Mouse (Mus musculus) MEL (cell line): ENCODE data around the gene Zswim4. TPM values are rescaled to one million over a fixed set of nuclear protein-coding genes. Genes with fewer than 3 reads are reported as not detected.

Experiments
- DNase-seq: peaks from one replicate; pipeline ENCODE4 v3.0.0; 2011; ENCODE audit warnings: low read depth, low spot score
- H3K27ac ChIP-seq: 2 replicates; pipeline ENCODE4 v1.5.1; 2012; ENCODE audit warnings: low read depth, mild to moderate bottlenecking, control low read depth, low read length, moderate library complexity; ENCODE audit not compliant: control insufficient read depth
- H3K27me3 ChIP-seq, 2 experiments: fragments of 150-350 bp in 1 of 2; sonication (generic) in 1 of 2; 2 replicates each; pipeline ENCODE4 v1.6.1; 2012; ENCODE audit warnings: low read length in 2 of 2, mild to moderate bottlenecking in 2 of 2, improper control_type of control experiment in 1 of 2, moderate library complexity in 1 of 2; ENCODE audit not compliant: insufficient read depth in 2 of 2, control insufficient read depth in 1 of 2
- H3K36me3 ChIP-seq, 2 experiments: 2 replicates each; pipeline ENCODE4 v1.6.1; 2012 to 2014; ENCODE audit warnings: low read length in 2 of 2, improper control_type of control experiment in 1 of 2, inconsistent platforms in 1 of 2, mild to moderate bottlenecking in 1 of 2; ENCODE audit not compliant: insufficient read depth in 2 of 2, control insufficient read depth in 1 of 2
- H3K4me1 ChIP-seq, 2 experiments: fragments of 150-350 bp in 1 of 2; sonication (generic) in 1 of 2; 2 replicates each; pipeline ENCODE4 v1.6.1; 2012; ENCODE audit warnings: low read length in 2 of 2, improper control_type of control experiment in 1 of 2, mild to moderate bottlenecking in 1 of 2; ENCODE audit not compliant: insufficient read depth in 2 of 2, control insufficient read depth in 1 of 2
- H3K4me3 ChIP-seq, 2 experiments: fragments of 150-350 bp in 1 of 2; sonication (generic) in 1 of 2; 2 replicates each; pipeline ENCODE4 v1.5.1; 2012; ENCODE audit warnings: low read depth in 2 of 2, low read length in 2 of 2, mild to moderate bottlenecking in 2 of 2, moderate library complexity in 2 of 2, control low read depth in 1 of 2, improper control_type of control experiment in 1 of 2; ENCODE audit not compliant: control insufficient read depth in 1 of 2, insufficient read depth in 1 of 2
- H3K79me2 ChIP-seq: 2 replicates; pipeline ENCODE4 v1.6.1; 2012; ENCODE audit warnings: mild to moderate bottlenecking, low read length, moderate library complexity; ENCODE audit not compliant: control insufficient read depth, poor library complexity, insufficient read depth
- H3K9ac ChIP-seq: 2 replicates; pipeline ENCODE4 v1.6.1; 2012; ENCODE audit warnings: low read depth, mild to moderate bottlenecking, control low read depth, low read length, moderate library complexity; ENCODE audit not compliant: control insufficient read depth, poor library complexity, severe bottlenecking
- H3K9me3 ChIP-seq: fragments of 150-350 bp; sonication (generic); replicated peaks from 2 replicates; pipeline ENCODE4 v1.6.1; 2012; ENCODE audit warnings: mild to moderate bottlenecking, low read length, improper control_type of control experiment, moderate library complexity; ENCODE audit not compliant: insufficient read depth
- CHD2 ChIP-seq: IDR thresholded peaks from 2 replicates; pipeline ENCODE4 v1.6.1; 2011; ENCODE audit warnings: low read length, improper control_type of control experiment
- CTCF ChIP-seq, 3 experiments: IDR thresholded peaks in 2 of 3; conservative IDR thresholded peaks in 1 of 3; 2 replicates each; pipeline ENCODE4 v1.5.1; 2011 to 2012; ENCODE audit warnings: low read length in 3 of 3, low read depth in 2 of 3, mild to moderate bottlenecking in 2 of 3, improper control_type of control experiment in 1 of 3, inconsistent platforms in 1 of 3, mixed read lengths in 1 of 3, moderate library complexity in 1 of 3; ENCODE audit not compliant: control insufficient read depth in 1 of 3, insufficient read depth in 1 of 3, poor library complexity in 1 of 3, severe bottlenecking in 1 of 3
- MAFK ChIP-seq: IDR thresholded peaks from 2 replicates; pipeline ENCODE4 v1.6.1; 2011; ENCODE audit warnings: low read depth, mild to moderate bottlenecking, low read length, improper control_type of control experiment, borderline replicate concordance
- MXI1 ChIP-seq: IDR thresholded peaks from 2 replicates; pipeline ENCODE4 v1.6.1; 2011; ENCODE audit warnings: mild to moderate bottlenecking, low read depth, low read length, improper control_type of control experiment
- RAD21 ChIP-seq: IDR thresholded peaks from 2 replicates; pipeline ENCODE4 v1.6.1; 2011; ENCODE audit warnings: mild to moderate bottlenecking, low read depth, low read length, improper control_type of control experiment
- SMC3 ChIP-seq: IDR thresholded peaks from 2 replicates; pipeline ENCODE4 v1.6.1; 2011; ENCODE audit warnings: low read depth, low read length, improper control_type of control experiment
- TCF12 ChIP-seq: IDR thresholded peaks from 2 replicates; pipeline ENCODE4 v1.6.1; 2014; ENCODE audit warnings: low read depth, mild to moderate bottlenecking, inconsistent platforms, low read length, improper control_type of control experiment, moderate library complexity
- USF1 ChIP-seq: IDR thresholded peaks from 2 replicates; pipeline ENCODE4 v1.6.1; 2014; ENCODE audit warnings: low read depth, mild to moderate bottlenecking, inconsistent platforms, low read length, improper control_type of control experiment, moderate library complexity
- polyA plus RNA-seq, 2 experiments: library from polyadenylated mRNA; stranded (reverse) in 1 of 2; unstranded in 1 of 2; fragments of >175 nt in 1 of 2; fragments of >200 nt in 1 of 2; gene quantifications; 2 replicates each; pipeline versions ENCODE4 v1.2.1 to v1.2.4; 2012; ENCODE audit warnings: low replicate concordance in 2 of 2, low read depth in 1 of 2; ENCODE audit not compliant: insufficient read length in 2 of 2, insufficient read depth in 1 of 2, missing spikeins in 1 of 2
- total RNA-seq: library from RNA; depleted of rRNA; stranded (reverse); fragments of 300-350 nt; gene quantifications from 2 replicates; pipeline ENCODE4 v1.2.3, GENCODE M21; 2012

The Zswim4 gene
- total and polyA plus RNA-seq, 3 experiments: 3.6 to 7.4 TPM; not detected in 1

- Histone ChIP-seq H3K79me2 (no peaks in the 10 kb centered on the region; the same call in 1 of the 2 replicates), H3K36me3 (peaks cover 0 to 3% of the 10 kb centered on the region in 2 experiments; a peak in 1 of 4 replicates), H3K9me3 (no peaks in the 10 kb centered on the region), H3K4me3 (no peak overlapping the region), H3K27ac (no peak overlapping the region), H3K27me3 (no peaks in the 10 kb centered on the region), H3K9ac (no peak overlapping the region), H3K4me1 (peaks cover 1 to 2% of the 10 kb centered on the region in 2 experiments; a peak in 2 of 4 replicates)
- no peak for DNase-seq
- no peak for TF ChIP-seq SMC3
- no peak for TF ChIP-seq MXI1
Observed at GRCm38 (mm10) chr8:84233055-84233454, 3.8 kb downstream of the Zswim4 start.

DNA sequence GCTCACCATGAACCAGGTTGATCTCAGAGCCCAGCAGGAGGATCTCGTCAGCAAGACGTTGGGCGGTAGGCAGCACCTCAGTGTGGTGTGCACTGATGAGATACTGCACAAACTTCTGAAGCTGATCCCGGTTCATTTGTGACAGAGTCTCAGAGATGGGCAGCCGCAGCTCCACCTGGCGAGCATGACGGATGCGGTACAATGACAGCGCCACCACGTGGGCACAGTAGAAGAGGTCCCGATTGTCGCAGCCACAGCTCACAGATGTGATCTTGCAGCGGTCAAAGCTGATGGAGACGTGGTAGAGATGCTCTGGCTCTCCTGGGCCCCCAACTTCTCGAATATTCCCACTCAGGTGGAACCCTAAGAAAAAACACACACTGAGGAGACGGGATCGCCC is 6.1 kb downstream of the Zswim4 start:
- Histone ChIP-seq H3K4me3 (no peak overlapping the region), H3K27me3 (no peaks in the 10 kb centered on the region), H3K9ac (no peak overlapping the region), H3K27ac (no peak overlapping the region), H3K4me1 (no peaks in the 10 kb centered on the region), H3K79me2 (no peaks in the 10 kb centered on the region), H3K9me3 (no peaks in the 10 kb centered on the region), H3K36me3 (no peaks in the 10 kb centered on the region)
- no peak for DNase-seq
- TF ChIP-seq CHD2 (no peak), SMC3 (peak; percentile 16; the same call in 1 of the 2 replicates), CTCF (IDR thresholded peaks at IDR 0.05 in 2 of 3, conservative IDR thresholded peaks at IDR 0.05 in 1 of 3; ENCODE audit: control insufficient read depth in 1 of 3, insufficient read depth in 1 of 3, low read depth in 2 of 3, low read length in 3 of 3, poor library complexity in 1 of 3, severe bottlenecking in 1 of 3) (peak in 2 of 3 experiments; percentile 38 to 44; a peak in 4 of 6 replicates), RAD21 (peak; percentile 12; the same call in 1 of the 2 replicates)

DNA sequence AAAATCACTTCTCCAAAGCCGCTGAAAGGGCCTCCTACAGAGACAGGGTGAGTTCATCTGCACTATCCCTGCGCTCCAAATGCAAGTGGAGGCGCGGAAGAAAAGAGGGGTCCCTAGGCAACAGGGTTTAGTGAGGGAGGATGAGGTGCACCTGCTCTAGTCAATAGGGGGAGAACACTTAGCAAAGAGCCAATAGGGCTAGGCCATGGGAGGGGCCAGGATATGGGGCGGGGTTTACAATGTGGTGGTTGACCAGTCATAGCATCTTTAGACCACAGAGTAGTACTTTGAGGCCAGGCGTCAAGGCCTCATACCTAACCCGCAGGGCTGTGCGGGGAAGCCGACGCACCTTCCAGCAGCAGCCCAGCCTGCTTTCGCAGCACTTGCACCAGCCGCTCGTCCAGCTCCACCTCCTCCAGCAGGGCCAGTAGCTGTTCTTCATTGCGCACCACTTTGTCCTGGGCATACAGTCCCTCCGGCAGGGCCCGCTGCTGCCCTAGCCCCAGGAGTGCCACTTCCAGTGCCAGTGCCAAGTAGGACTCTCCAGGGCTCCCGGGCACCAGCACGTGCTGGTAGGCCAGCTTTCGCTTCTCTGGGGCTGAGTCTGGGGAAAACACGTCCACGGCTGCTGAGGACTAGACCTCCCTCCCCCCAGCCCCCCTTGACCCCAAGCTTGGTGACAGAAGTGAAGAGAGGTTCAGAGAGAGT is 13.4 kb downstream of the Zswim4 start:
- no peak for TF ChIP-seq MAFK
- TF ChIP-seq USF1: no peak
- TF ChIP-seq TCF12: no peak
- Histone ChIP-seq H3K79me2 (no peaks in the 10 kb centered on the region), H3K9ac (no peak overlapping the region), H3K4me1 (peaks cover 5 to 32% of the 10 kb centered on the region in 2 experiments), H3K4me3 (no peak overlapping the region), H3K27ac (peak overlapping the region; percentile 87; the same call in 1 of the 2 replicates), H3K9me3 (no peaks in the 10 kb centered on the region), H3K36me3 (peaks cover 0 to 9% of the 10 kb centered on the region in 2 experiments; a peak in 2 of 4 replicates), H3K27me3 (no peaks in the 10 kb centered on the region)
- DNase-seq: no peak
